Mouse (Mus musculus) embryonic facial prominence, embryonic 10.5 days (tissue): ENCODE measurements around the gene Rtp4. TPM values are rescaled to one million over a fixed set of nuclear protein-coding genes. Genes with fewer than 3 reads are reported as not detected.
A peak's percentile ranks its signal among the peaks of the same experiment; 100 is the strongest.

Experiments
- DNase-seq: peaks from one replicate; pipeline ENCODE4 v3.0.0-alpha.2; 2017; ENCODE audit warnings: low spot score
- H3K27ac ChIP-seq: fragments of 300-500 bp; sonication (generic); replicated peaks from 2 replicates; pipeline ENCODE4 v1.5.1; 2016; ENCODE audit warnings: mild to moderate bottlenecking
- H3K27me3 ChIP-seq: fragments of 300-500 bp; sonication (generic); replicated peaks from 2 replicates; pipeline ENCODE4 v1.6.1; 2016; ENCODE audit warnings: low read depth, mild to moderate bottlenecking; ENCODE audit not compliant: poor library complexity, severe bottlenecking
- H3K36me3 ChIP-seq: fragments of 300-500 bp; sonication (generic); replicated peaks from 2 replicates; pipeline ENCODE4 v1.6.1; 2016; ENCODE audit warnings: mild to moderate bottlenecking, moderate library complexity
- H3K4me1 ChIP-seq: fragments of 300-500 bp; sonication (generic); 2 replicates; pipeline ENCODE4 v1.6.1; 2016
- H3K4me3 ChIP-seq: fragments of 300-500 bp; sonication (generic); 2 replicates; pipeline ENCODE4 v1.5.1; 2016; ENCODE audit warnings: mild to moderate bottlenecking, moderate library complexity
- H3K9me3 ChIP-seq: fragments of 300-500 bp; sonication (generic); 2 replicates; pipeline ENCODE4 v1.6.1; 2016; ENCODE audit warnings: mild to moderate bottlenecking
- WGBS: fragments of 180-500 bp; shearing (Covaris S2); methylation state at CpG from one replicate; pipeline ENCODE4 v1.1.7; 2016; 5-methylcytosine and 5-hydroxymethylcytosine counted together
- polyA plus RNA-seq: library from polyadenylated mRNA; unstranded; fragments of >200 nt; fragmentation: Nextera tagmentation; extraction: Ambion mirVana; gene quantifications from 2 replicates; pipeline ENCODE4 v1.2.1, GENCODE M21; 2016

Gene Rtp4
- polyA plus RNA-seq, 1 experiment from 2014 or later, result 1.2 TPM

- Histone ChIP-seq H3K9me3 (no peaks in the 10 kb centered on the region), H3K36me3 (no peaks in the 10 kb centered on the region), H3K4me1 (peaks cover 44% of the 10 kb centered on the region), H3K4me3 (no peak overlapping the region), H3K27me3 (peaks cover 17% of the 10 kb centered on the region), H3K27ac (no peak overlapping the region)
- WGBS, result 75% methylated on average over 20 of the region's 20 CpGs
- no peak for DNase-seq
Measured at GRCm38 (mm10) chr16:23517754-23518566, 2.1 kb upstream of the Rtp4 start.

DNA sequence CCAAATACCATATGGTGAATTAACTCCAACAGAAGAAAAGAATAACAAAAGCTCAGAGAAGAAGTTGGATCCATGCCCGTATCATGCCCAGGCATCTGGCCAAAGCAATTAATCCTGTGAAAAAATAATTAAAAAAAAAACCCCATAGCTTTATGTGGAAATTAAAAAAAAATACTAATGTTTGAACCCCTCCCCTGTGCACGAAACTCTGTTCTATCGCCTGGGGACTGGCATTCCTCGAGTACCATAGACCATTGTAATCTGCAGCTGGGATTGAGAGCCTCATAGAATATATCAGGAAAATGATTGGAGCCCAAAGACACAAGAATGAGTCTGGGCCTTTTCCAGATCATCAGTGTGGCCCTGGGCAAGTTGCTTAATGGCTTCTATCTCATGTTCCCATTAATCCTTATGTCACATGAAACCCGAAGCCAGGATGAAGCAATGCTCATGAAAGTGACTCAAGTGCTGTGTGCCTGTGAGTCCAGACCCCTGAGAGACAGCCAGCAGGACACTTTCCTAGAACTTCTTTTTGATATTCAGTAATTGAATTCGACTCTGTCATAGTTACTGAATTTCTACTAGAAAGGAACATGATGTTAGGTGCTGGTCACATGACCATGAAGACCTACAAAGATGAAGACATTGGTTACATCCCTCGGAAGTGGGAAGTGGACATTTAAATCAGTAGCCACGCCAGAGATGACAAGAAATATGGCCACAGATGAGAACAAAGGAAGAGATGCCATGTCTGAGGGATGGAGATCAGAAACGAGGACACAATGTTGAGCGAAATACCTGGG is 1.3 kb upstream of the Rtp4 start:
- no peak for DNase-seq
- Histone ChIP-seq H3K9me3 (no peaks in the 10 kb centered on the region), H3K4me3 (no peak overlapping the region), H3K27ac (no peak overlapping the region), H3K27me3 (peaks cover 17% of the 10 kb centered on the region), H3K4me1 (peaks cover 52% of the 10 kb centered on the region), H3K36me3 (no peaks in the 10 kb centered on the region)
- WGBS, result 84% methylated on average over 10 of the region's 10 CpGs

DNA sequence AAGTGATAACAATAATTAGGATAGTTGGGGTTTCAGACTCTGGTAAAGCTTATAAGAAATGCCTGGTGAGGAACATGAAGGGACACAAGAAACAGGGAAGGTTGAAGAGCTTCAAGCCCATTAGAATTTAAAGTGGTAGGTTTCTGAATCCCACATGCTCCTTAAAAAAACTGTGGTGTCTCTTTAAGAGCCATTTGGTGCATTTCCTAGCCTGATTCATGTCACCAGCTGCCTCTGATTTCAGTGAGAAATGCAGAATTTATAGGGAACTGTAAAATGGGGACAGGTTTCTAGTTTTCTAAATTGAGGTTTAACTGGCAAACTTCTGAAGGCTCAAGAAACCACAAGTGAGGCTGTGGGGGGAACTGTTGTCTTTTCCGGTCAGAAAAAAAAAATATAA is 320 bp upstream of the Rtp4 start:
- WGBS, result 5% methylated on average over 1 of the region's 1 CpGs
- Histone ChIP-seq H3K9me3 (no peaks in the 10 kb centered on the region), H3K27me3 (peaks cover 17% of the 10 kb centered on the region), H3K27ac (peak overlapping the region; percentile 79), H3K4me3 (peak overlapping the region; percentile 54), H3K36me3 (no peaks in the 10 kb centered on the region), H3K4me1 (peaks cover 54% of the 10 kb centered on the region)
- DNase-seq, result no peak

DNA sequence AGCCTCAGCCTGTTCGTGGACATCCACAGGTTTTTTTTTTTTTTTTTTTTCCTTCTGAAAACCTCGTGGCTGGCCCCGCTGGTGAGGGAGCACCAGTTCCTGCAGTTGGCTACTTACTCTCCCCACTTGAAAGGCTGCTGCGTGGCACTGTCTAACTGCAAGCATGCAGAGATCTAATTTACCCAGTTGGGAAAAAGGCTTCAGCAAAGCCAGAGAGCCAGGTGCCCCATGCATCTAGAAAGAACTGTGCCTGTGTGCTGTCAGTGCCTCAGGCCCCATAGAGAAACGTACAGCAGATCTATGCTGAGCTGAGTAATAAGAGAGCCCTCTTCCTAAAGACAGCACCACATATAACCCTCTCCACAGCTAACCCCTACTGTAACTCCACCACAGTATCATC is 1.0 kb downstream of the Rtp4 start:
- WGBS, result 22% methylated on average over 5 of the region's 5 CpGs
- H3K4me3 ChIP-seq, result peak overlapping the region; percentile 54; the same call in 1 of the 2 replicates

GRCm38 (mm10) chr16:23522081-23522480 is 2.0 kb downstream of the Rtp4 start:
- peaks cover 54% of the 10 kb centered on the region for H3K4me1 ChIP-seq
- peaks cover 17% of the 10 kb centered on the region for H3K27me3 ChIP-seq
- no peaks in the 10 kb centered on the region for H3K9me3 ChIP-seq
- no peak overlapping the region for H3K4me3 ChIP-seq
- H3K36me3 ChIP-seq, result no peaks in the 10 kb centered on the region
- 89% methylated on average over 5 of the region's 5 CpGs for WGBS
- H3K27ac ChIP-seq, result no peak overlapping the region
- no peak for DNase-seq

More for the DNA sequence above, 1.0 kb downstream of the Rtp4 start:
- no peaks in the 10 kb centered on the region for H3K9me3 ChIP-seq
- peak; percentile 16 for DNase-seq
- no peaks in the 10 kb centered on the region for H3K36me3 ChIP-seq
- peak overlapping the region; percentile 79 for H3K27ac ChIP-seq
- peaks cover 17% of the 10 kb centered on the region for H3K27me3 ChIP-seq
- H3K4me1 ChIP-seq, result peaks cover 54% of the 10 kb centered on the region

GRCm38 (mm10) chr16:23529186-23529585 is 9.1 kb downstream of the Rtp4 start:
- Histone ChIP-seq H3K36me3 (no peaks in the 10 kb centered on the region), H3K27me3 (no peaks in the 10 kb centered on the region), H3K27ac (no peak overlapping the region), H3K4me1 (no peaks in the 10 kb centered on the region), H3K4me3 (no peak overlapping the region), H3K9me3 (no peaks in the 10 kb centered on the region)
- WGBS, result 85% methylated on average over 4 of the region's 4 CpGs
- no peak for DNase-seq

- WGBS, result 78% methylated on average over 3 of the region's 3 CpGs
- Histone ChIP-seq H3K4me3 (no peak overlapping the region), H3K27me3 (no peaks in the 10 kb centered on the region), H3K4me1 (no peaks in the 10 kb centered on the region), H3K27ac (no peak overlapping the region), H3K9me3 (no peaks in the 10 kb centered on the region), H3K36me3 (no peaks in the 10 kb centered on the region)
- no peak for DNase-seq
Measured at GRCm38 (mm10) chr16:23533707-23534106, 13.6 kb downstream of the Rtp4 start.

GRCm38 (mm10) chr16:23541046-23541445 is 21.0 kb downstream of the Rtp4 start:
- 62% methylated on average over 4 of the region's 4 CpGs for WGBS
- no peak overlapping the region for H3K27ac ChIP-seq
- no peaks in the 10 kb centered on the region for H3K4me1 ChIP-seq
- no peak for DNase-seq
- no peaks in the 10 kb centered on the region for H3K36me3 ChIP-seq
- no peaks in the 10 kb centered on the region for H3K27me3 ChIP-seq
- H3K9me3 ChIP-seq, result no peaks in the 10 kb centered on the region
- no peak overlapping the region for H3K4me3 ChIP-seq

- Histone ChIP-seq H3K27me3 (no peaks in the 10 kb centered on the region), H3K27ac (no peak overlapping the region), H3K9me3 (no peaks in the 10 kb centered on the region), H3K4me3 (no peak overlapping the region), H3K4me1 (no peaks in the 10 kb centered on the region), H3K36me3 (no peaks in the 10 kb centered on the region)
- 85% methylated on average over 4 of the region's 4 CpGs for WGBS
- DNase-seq, result no peak
Measured at GRCm38 (mm10) chr16:23542866-23543265, 22.8 kb downstream of the Rtp4 start.

- Histone ChIP-seq H3K36me3 (no peaks in the 10 kb centered on the region), H3K4me1 (no peaks in the 10 kb centered on the region), H3K4me3 (no peak overlapping the region), H3K27me3 (no peaks in the 10 kb centered on the region), H3K27ac (no peak overlapping the region), H3K9me3 (no peaks in the 10 kb centered on the region)
- WGBS, result 73% methylated on average over 7 of the region's 7 CpGs
- DNase-seq, result no peak
Measured at GRCm38 (mm10) chr16:23544361-23544760, 24.3 kb downstream of the Rtp4 start.

DNA sequence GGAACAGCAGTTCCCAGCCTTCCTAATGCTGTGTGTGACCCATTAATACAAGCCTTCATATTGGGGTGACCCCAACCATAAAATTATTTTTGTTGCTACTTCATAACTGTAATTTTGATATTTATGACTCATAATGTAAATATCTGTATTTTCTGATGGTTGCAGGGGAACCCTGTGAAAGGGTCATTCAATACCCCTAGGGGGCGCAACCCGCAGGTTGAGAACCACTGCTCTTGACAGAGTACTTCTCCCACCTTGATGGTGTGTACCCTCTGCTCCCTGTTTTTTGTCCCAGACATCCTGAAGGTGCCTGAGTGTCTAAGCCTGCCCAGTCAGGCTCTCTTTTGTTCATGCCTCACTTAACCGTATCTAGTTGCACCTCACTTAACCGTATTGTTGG is 27.7 kb downstream of the Rtp4 start:
- Histone ChIP-seq H3K4me1 (no peaks in the 10 kb centered on the region), H3K27me3 (no peaks in the 10 kb centered on the region), H3K4me3 (no peak overlapping the region), H3K36me3 (no peaks in the 10 kb centered on the region), H3K9me3 (no peaks in the 10 kb centered on the region), H3K27ac (no peak overlapping the region)
- 88% methylated on average over 4 of the region's 4 CpGs for WGBS
- no peak for DNase-seq

- no peaks in the 10 kb centered on the region for H3K4me1 ChIP-seq
- no peaks in the 10 kb centered on the region for H3K9me3 ChIP-seq
- H3K27ac ChIP-seq, result no peak overlapping the region
- no peaks in the 10 kb centered on the region for H3K36me3 ChIP-seq
- H3K27me3 ChIP-seq, result no peaks in the 10 kb centered on the region
- 48% methylated on average over 8 of the region's 8 CpGs for WGBS
- no peak overlapping the region for H3K4me3 ChIP-seq
- peak; percentile 49 for DNase-seq
Measured at GRCm38 (mm10) chr16:23550346-23550980, 30.4 kb downstream of the Rtp4 start.
